ENCODE assay signal across 14 mouse cellular contexts in genomic region chr11:22852510-22852909, GRCm38 (mm10). TPM values are rescaled to one million over a fixed set of nuclear protein-coding genes. Genes with fewer than 3 reads are reported as not detected.
DNase-seq lines count a peak whose midpoint lies in the region; ATAC-seq and TF ChIP-seq lines count a peak whose summit lies in the region.
"Had no signal": no experiment of that assay in that cellular context is flagged by ENCODE, and none has a peak within 500 bp of the region (broad histone marks: within the 10 kb centered on the region; RNA-seq: fewer than 3 reads in every experiment).

No protein-coding gene starts in this region.

- no peaks in the 10 kb centered on the region for H3K36me3 ChIP-seq in heart, embryonic 12.5 days
- no peaks in the 10 kb centered on the region for H3K36me3 ChIP-seq in spleen, adult 2 months (ENCODE audit: control insufficient read depth, insufficient read depth, low read length)
- H3K36me3 ChIP-seq: stomach, embryonic 15.5 days had no signal

- H3K4me1 ChIP-seq in heart, embryonic 12.5 days (replicated peaks) = peaks cover 38% of the 10 kb centered on the region
- H3K4me1 ChIP-seq in spleen, adult 2 months (ENCODE audit: control insufficient read depth, insufficient read depth, insufficient read length) = peaks cover 54% of the 10 kb centered on the region; the same call in 1 of the 2 replicates
- peaks cover 42% of the 10 kb centered on the region for H3K4me1 ChIP-seq in brown adipose tissue, adult 24 weeks (ENCODE audit: control insufficient read depth, insufficient read depth, insufficient read length, low read length)

- H3K9me3 ChIP-seq in heart, embryonic 12.5 days (replicated peaks) = no peaks in the 10 kb centered on the region
- H3K9me3 ChIP-seq: stomach, embryonic 15.5 days had no signal

- no peak overlapping the region for H3K4me2 ChIP-seq in heart, embryonic 12.5 days
- H3K4me2 ChIP-seq: stomach, embryonic 15.5 days had no signal

- no peak for TF ChIP-seq POLR2A in spleen, adult 2 months (IDR thresholded peaks at IDR 0.05; ENCODE audit: low read depth, low read length)

- no peaks in the 10 kb centered on the region for H3K27me3 ChIP-seq in heart, embryonic 12.5 days (replicated peaks)
- H3K27me3 ChIP-seq in spleen, adult 2 months (ENCODE audit: control insufficient read depth, insufficient read depth, low read length) = no peaks in the 10 kb centered on the region
- H3K27me3 ChIP-seq: stomach, embryonic 15.5 days had no signal

- no peak overlapping the region for H3K27ac ChIP-seq in heart, embryonic 12.5 days (ENCODE audit: poor library complexity, severe bottlenecking)
- peak overlapping the region; percentile 66 for H3K27ac ChIP-seq in spleen, adult 2 months (ENCODE audit: insufficient read depth, low read length)
- peak overlapping the region; percentile 36; the same call in 1 of the 2 replicates for H3K27ac ChIP-seq in brown adipose tissue, adult 24 weeks (replicated peaks; ENCODE audit: low read depth, low read length)
- H3K27ac ChIP-seq: stomach, embryonic 15.5 days had no signal

- H3K4me3 ChIP-seq in heart, embryonic 12.5 days = no peak overlapping the region
- H3K4me3 ChIP-seq in spleen, adult 2 months (ENCODE audit: extremely low read depth, insufficient read depth, insufficient read length) = no peak overlapping the region
- H3K4me3 ChIP-seq in brown adipose tissue, adult 24 weeks (ENCODE audit: insufficient read depth, low read depth, low read length) = no peak overlapping the region
- H3K4me3 ChIP-seq: stomach, embryonic 15.5 days had no signal

- no peak overlapping the region for H3K9ac ChIP-seq in heart, embryonic 12.5 days
- H3K9ac ChIP-seq: stomach, embryonic 15.5 days had no signal

- no peak for DNase-seq in heart, adult 11 months
- no peak for DNase-seq in spleen, adult 2 months (ENCODE audit: low read depth in 1 of 2, low spot score in 2 of 2)
- DNase-seq in spleen, postnatal 36 days (ENCODE audit: low spot score in 2 of 2) = no peak
- DNase-seq in natural killer cell, adult 2 months (ENCODE audit: low spot score in 2 of 2) = peak; percentile 28 to 56
- DNase-seq in cerebellum, adult 11 months = no peak
- no peak for DNase-seq in neural tube, embryonic 10.5 days (ENCODE audit: extremely low spot score, low spot score)
- DNase-seq: cerebellum, adult 9-10 months; layer of hippocampus, adult 9-11 months; lung, adult 2 months; right cerebral cortex, postnatal 4 days; thymus, postnatal 36 days had no signal

- 81% methylated on average over 1 of the region's 1 CpGs for WGBS in heart, embryonic 12.5 days
- WGBS in spleen, adult 2 months = 3% methylated on average over 1 of the region's 1 CpGs

- TF ChIP-seq CTCF in spleen, adult 2 months (IDR thresholded peaks at IDR 0.05; ENCODE audit: extremely low read depth, insufficient read depth, insufficient read length, insufficient replicate concordance) = no peak

- ATAC-seq in heart, embryonic 12.5 days (ENCODE audit: insufficient number of reproducible peaks, low FRiP score) = 0 out of 2 replicates have a peak, but pooled peaks have one; percentile 27

RNA-seq across cellular contexts. Expression of gene B3gnt2, which starts 8.3 kb away (rescaled TPM):
- 3.3 and 5.3 TPM in 2 replicates for polyA plus RNA-seq in heart, embryonic 12.5 days (2016; fragmentation: Nextera tagmentation; extraction: Ambion mirVana)
- 18.9 and 23.4 TPM in 2 replicates for polyA plus RNA-seq in spleen, adult 2 months (2012; rRNA removed)
- polyA plus RNA-seq in brown adipose tissue, adult 24 weeks (2012; ENCODE audit: insufficient read depth, insufficient read length, missing spikeins) = not detected in 2 replicates

Comparison
In these comparisons a context has a peak if more than half of its experiments do, and no peak if none do; other contexts are left out.
1. DNase-seq: peak in natural killer cell, adult 2 months (2 of 2); none in heart, adult 11 months (single experiment), spleen, adult 2 months (0 of 2), spleen, postnatal 36 days (0 of 2), cerebellum, adult 11 months (single experiment) and neural tube, embryonic 10.5 days (single experiment).